Mouse (Mus musculus): Measurements from ENCODE around the gene Adamts2. TPM values are rescaled to one million over a fixed set of nuclear protein-coding genes. Genes with fewer than 3 reads are reported as not detected.

Adamts2 gene
- polyA plus RNA-seq, 1 experiment from 2014 or later, result 12.2 TPM

- Histone ChIP-seq H3K4me3 (ENCODE audit: low read depth, low read length) (no peak overlapping the region), H3K36me3 (ENCODE audit: control insufficient read depth, insufficient read depth, low read length) (no peaks in the 10 kb centered on the region), H3K4me1 (replicated peaks; ENCODE audit: control insufficient read depth, insufficient read depth) (no peaks in the 10 kb centered on the region), H3K27ac (replicated peaks) (peak overlapping the region; percentile 67), H3K27me3 (ENCODE audit: control insufficient read depth, insufficient read depth, low read length) (no peaks in the 10 kb centered on the region), H3K4me2 (replicated peaks; ENCODE audit: low read depth) (no peak overlapping the region), H3K9ac (ENCODE audit: low read length) (no peak overlapping the region), H3K9me3 (ENCODE audit: control insufficient read depth, low read length) (no peaks in the 10 kb centered on the region)
- ATAC-seq (ENCODE audit: low FRiP score, low TSS enrichment), result peak; percentile 40; the same call in 1 of the 2 replicates
- no peak for DNase-seq (ENCODE audit: low spot score)
- WGBS, result 49% methylated on average over 12 of the region's 12 CpGs
- TF ChIP-seq EP300 (optimal IDR thresholded peaks at IDR 0.05) (no peak), CTCF (IDR thresholded peaks at IDR 0.05; ENCODE audit: low read depth) (peak; percentile 12; the same call in 1 of the 2 replicates)
Measured at GRCm38 (mm10) chr11:50717381-50717897, 115.6 kb downstream of the Adamts2 start.

GRCm38 (mm10) chr11:50718862-50719261 is 117.0 kb downstream of the Adamts2 start:
- Histone ChIP-seq H3K4me2 (replicated peaks; ENCODE audit: low read depth) (no peak overlapping the region), H3K27ac (replicated peaks) (no peak overlapping the region), H3K9ac (ENCODE audit: low read length) (no peak overlapping the region), H3K27me3 (ENCODE audit: control insufficient read depth, insufficient read depth, low read length) (no peaks in the 10 kb centered on the region), H3K4me3 (ENCODE audit: low read depth, low read length) (no peak overlapping the region), H3K9me3 (ENCODE audit: control insufficient read depth, low read length) (no peaks in the 10 kb centered on the region), H3K4me1 (replicated peaks; ENCODE audit: control insufficient read depth, insufficient read depth) (no peaks in the 10 kb centered on the region), H3K36me3 (ENCODE audit: control insufficient read depth, insufficient read depth, low read length) (no peaks in the 10 kb centered on the region)
- WGBS, result 20% methylated on average over 6 of the region's 6 CpGs
- no peak for ATAC-seq (ENCODE audit: low FRiP score, low TSS enrichment)
- TF ChIP-seq CTCF (IDR thresholded peaks at IDR 0.05; ENCODE audit: low read depth) (no peak), EP300 (optimal IDR thresholded peaks at IDR 0.05) (no peak)
- DNase-seq (ENCODE audit: low spot score), result no peak

GRCm38 (mm10) chr11:50720421-50720820 is 118.5 kb downstream of the Adamts2 start:
- no peak overlapping the region for H3K9ac ChIP-seq (ENCODE audit: low read length)
- no peak overlapping the region for H3K4me2 ChIP-seq (replicated peaks; ENCODE audit: low read depth)
- H3K9me3 ChIP-seq (ENCODE audit: control insufficient read depth, low read length), result no peaks in the 10 kb centered on the region
- 65% methylated on average over 6 of the region's 6 CpGs for WGBS
- H3K4me1 ChIP-seq (replicated peaks; ENCODE audit: control insufficient read depth, insufficient read depth), result no peaks in the 10 kb centered on the region
- DNase-seq (ENCODE audit: low spot score) (no peak), ATAC-seq (ENCODE audit: low FRiP score, low TSS enrichment) (no peak)
- no peak overlapping the region for H3K4me3 ChIP-seq (ENCODE audit: low read depth, low read length)
- H3K27me3 ChIP-seq (ENCODE audit: control insufficient read depth, insufficient read depth, low read length), result no peaks in the 10 kb centered on the region
- H3K27ac ChIP-seq (replicated peaks), result no peak overlapping the region
- H3K36me3 ChIP-seq (ENCODE audit: control insufficient read depth, insufficient read depth, low read length), result no peaks in the 10 kb centered on the region
- no peak for TF ChIP-seq EP300 (optimal IDR thresholded peaks at IDR 0.05)
- no peak for TF ChIP-seq CTCF (IDR thresholded peaks at IDR 0.05; ENCODE audit: low read depth)

GRCm38 (mm10) chr11:50720856-50721550 is 119.1 kb downstream of the Adamts2 start:
- peak; percentile 27 for DNase-seq (ENCODE audit: low spot score)
- no peak for ATAC-seq (ENCODE audit: low FRiP score, low TSS enrichment)
- TF ChIP-seq EP300 (optimal IDR thresholded peaks at IDR 0.05) (no peak), CTCF (IDR thresholded peaks at IDR 0.05; ENCODE audit: low read depth) (peak; percentile 49)
- WGBS, result 48% methylated on average over 12 of the region's 12 CpGs
- Histone ChIP-seq H3K36me3 (ENCODE audit: control insufficient read depth, insufficient read depth, low read length) (no peaks in the 10 kb centered on the region), H3K27ac (replicated peaks) (no peak overlapping the region), H3K4me3 (ENCODE audit: low read depth, low read length) (no peak overlapping the region), H3K27me3 (ENCODE audit: control insufficient read depth, insufficient read depth, low read length) (no peaks in the 10 kb centered on the region), H3K9ac (ENCODE audit: low read length) (no peak overlapping the region), H3K4me2 (replicated peaks; ENCODE audit: low read depth) (no peak overlapping the region), H3K9me3 (ENCODE audit: control insufficient read depth, low read length) (no peaks in the 10 kb centered on the region), H3K4me1 (replicated peaks; ENCODE audit: control insufficient read depth, insufficient read depth) (no peaks in the 10 kb centered on the region)

- H3K4me3 ChIP-seq (ENCODE audit: low read depth, low read length), result no peak overlapping the region
- no peaks in the 10 kb centered on the region for H3K4me1 ChIP-seq (replicated peaks; ENCODE audit: control insufficient read depth, insufficient read depth)
- no peaks in the 10 kb centered on the region for H3K9me3 ChIP-seq (ENCODE audit: control insufficient read depth, low read length)
- TF ChIP-seq CTCF (IDR thresholded peaks at IDR 0.05; ENCODE audit: low read depth) (no peak), EP300 (optimal IDR thresholded peaks at IDR 0.05) (no peak)
- ATAC-seq (ENCODE audit: low FRiP score, low TSS enrichment) (no peak), DNase-seq (ENCODE audit: low spot score) (no peak)
- no peak overlapping the region for H3K4me2 ChIP-seq (replicated peaks; ENCODE audit: low read depth)
- no peaks in the 10 kb centered on the region for H3K27me3 ChIP-seq (ENCODE audit: control insufficient read depth, insufficient read depth, low read length)
- H3K36me3 ChIP-seq (ENCODE audit: control insufficient read depth, insufficient read depth, low read length), result no peaks in the 10 kb centered on the region
- no peak overlapping the region for H3K9ac ChIP-seq (ENCODE audit: low read length)
- 67% methylated on average over 4 of the region's 4 CpGs for WGBS
- H3K27ac ChIP-seq (replicated peaks), result no peak overlapping the region
Measured at GRCm38 (mm10) chr11:50725595-50725994, 123.7 kb downstream of the Adamts2 start.

- no peak for DNase-seq (ENCODE audit: low spot score)
- H3K27me3 ChIP-seq (ENCODE audit: control insufficient read depth, insufficient read depth, low read length), result no peaks in the 10 kb centered on the region
- H3K27ac ChIP-seq (replicated peaks), result no peak overlapping the region
- no peaks in the 10 kb centered on the region for H3K4me1 ChIP-seq (replicated peaks; ENCODE audit: control insufficient read depth, insufficient read depth)
- H3K36me3 ChIP-seq (ENCODE audit: control insufficient read depth, insufficient read depth, low read length), result no peaks in the 10 kb centered on the region
- no peak overlapping the region for H3K4me3 ChIP-seq (ENCODE audit: low read depth, low read length)
- WGBS, result 68% methylated on average over 5 of the region's 5 CpGs
- no peak overlapping the region for H3K9ac ChIP-seq (ENCODE audit: low read length)
- H3K9me3 ChIP-seq (ENCODE audit: control insufficient read depth, low read length), result no peaks in the 10 kb centered on the region
- H3K4me2 ChIP-seq (replicated peaks; ENCODE audit: low read depth), result no peak overlapping the region
- no peak for TF ChIP-seq EP300 (optimal IDR thresholded peaks at IDR 0.05)
- no peak for TF ChIP-seq CTCF (IDR thresholded peaks at IDR 0.05; ENCODE audit: low read depth)
- no peak for ATAC-seq (ENCODE audit: low FRiP score, low TSS enrichment)
Measured at GRCm38 (mm10) chr11:50726035-50726434, 124.2 kb downstream of the Adamts2 start.

Data from stomach, postnatal 0 days (tissue).